Mouse (Mus musculus): ENCODE measurements around the gene Atp13a2. TPM values are rescaled to one million over a fixed set of nuclear protein-coding genes. Genes with fewer than 3 reads are reported as not detected.
A peak's percentile ranks its signal among the peaks of the same experiment; 100 is the strongest.

Atp13a2 gene
- polyA plus RNA-seq, 1 experiment, result 275 TPM

DNA sequence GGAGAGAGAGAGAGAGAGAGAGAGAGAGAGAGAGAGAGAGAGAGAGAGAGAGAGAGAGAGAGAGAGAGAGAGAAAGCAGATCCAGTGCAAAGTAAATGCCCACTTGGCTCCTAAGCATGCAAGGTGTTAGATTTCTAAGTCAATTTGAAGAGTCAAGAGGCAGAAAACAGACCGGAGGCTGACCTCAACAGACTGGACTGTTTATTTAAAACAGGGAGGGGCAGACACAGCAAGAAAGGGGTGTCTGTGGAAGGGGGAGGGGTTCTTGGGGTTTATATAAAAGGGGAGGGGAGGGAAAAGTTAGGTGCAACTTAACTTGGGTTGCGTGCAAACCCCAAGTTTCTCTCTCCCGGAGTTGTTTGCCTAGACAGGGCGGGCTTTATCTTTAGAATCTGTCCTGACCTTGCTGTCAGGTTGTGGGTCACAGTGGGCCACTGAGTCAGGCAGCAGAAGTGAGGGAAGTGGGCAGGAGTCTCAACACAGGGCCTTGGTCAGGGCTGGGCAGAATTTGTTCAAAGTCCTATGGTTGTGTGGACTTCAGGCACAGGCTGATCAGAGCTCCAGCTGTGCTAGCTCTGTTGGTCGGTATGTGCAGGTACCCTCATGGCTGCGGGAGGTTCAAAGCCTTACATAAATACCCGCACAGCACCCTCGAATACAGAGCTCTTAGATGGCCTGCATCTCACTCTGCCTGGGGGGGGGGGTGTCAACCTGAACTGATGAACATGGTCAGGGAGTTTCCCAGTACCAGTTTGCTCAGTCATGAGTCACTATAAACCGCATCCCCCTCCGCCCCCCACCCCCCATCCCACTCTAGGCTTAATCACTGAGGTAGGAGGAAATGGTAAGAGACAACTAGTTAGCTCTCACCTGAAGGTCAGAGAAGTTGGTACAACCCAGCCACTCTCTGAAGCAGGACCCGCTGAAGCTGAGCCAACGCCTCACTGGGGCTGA lies 38.9 kb upstream of the Atp13a2 start:
- Histone ChIP-seq H3K4me1 (ENCODE audit: control insufficient read depth, insufficient read depth, insufficient read length) (peaks cover 62% of the 10 kb centered on the region; the same call in 1 of the 2 replicates), H3K36me3 (ENCODE audit: control insufficient read depth, insufficient read depth, low read length) (no peaks in the 10 kb centered on the region), H3K4me3 (ENCODE audit: extremely low read depth, insufficient read depth, insufficient read length) (no peak overlapping the region), H3K27me3 (ENCODE audit: control insufficient read depth, insufficient read depth, low read length) (no peaks in the 10 kb centered on the region), H3K27ac (ENCODE audit: insufficient read depth, low read length) (peak overlapping the region; percentile 78)
- 51% methylated on average over 12 of the region's 12 CpGs for WGBS
- no peak for TF ChIP-seq CTCF (IDR thresholded peaks at IDR 0.05; ENCODE audit: extremely low read depth, insufficient read depth, insufficient read length, insufficient replicate concordance)
- no peak for TF ChIP-seq POLR2A (IDR thresholded peaks at IDR 0.05; ENCODE audit: low read depth, low read length)
- DNase-seq (ENCODE audit: low read depth in 1 of 2, low spot score in 2 of 2), result peak in 1 of 2 experiments; percentile 53

DNA sequence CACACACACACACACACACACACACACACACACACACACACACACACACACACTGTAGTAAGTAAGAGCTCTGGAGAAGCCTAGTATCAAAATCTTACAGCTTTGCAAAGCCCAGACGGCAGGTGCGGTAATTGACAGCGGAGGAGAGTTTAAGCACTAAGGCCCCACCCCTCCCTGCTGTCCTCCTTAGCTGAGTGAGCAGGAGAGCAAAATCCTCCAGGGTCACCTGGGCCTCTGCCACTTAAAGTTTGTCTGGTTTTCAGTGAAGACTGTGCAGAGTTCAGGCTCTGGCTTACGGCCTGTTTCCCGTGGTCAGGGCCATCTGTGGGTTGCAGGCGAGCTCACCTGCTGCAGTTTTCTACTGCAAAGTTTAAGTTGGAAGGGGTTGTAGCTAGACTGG lies 38.2 kb upstream of the Atp13a2 start:
- no peak overlapping the region; the same call in 1 of the 2 replicates for H3K4me3 ChIP-seq (ENCODE audit: extremely low read depth, insufficient read depth, insufficient read length)
- no peaks in the 10 kb centered on the region for H3K27me3 ChIP-seq (ENCODE audit: control insufficient read depth, insufficient read depth, low read length)
- TF ChIP-seq POLR2A (IDR thresholded peaks at IDR 0.05; ENCODE audit: low read depth, low read length) (no peak), CTCF (IDR thresholded peaks at IDR 0.05; ENCODE audit: extremely low read depth, insufficient read depth, insufficient read length, insufficient replicate concordance) (no peak)
- peaks cover 69% of the 10 kb centered on the region; the same call in 1 of the 2 replicates for H3K4me1 ChIP-seq (ENCODE audit: control insufficient read depth, insufficient read depth, insufficient read length)
- H3K36me3 ChIP-seq (ENCODE audit: control insufficient read depth, insufficient read depth, low read length), result no peaks in the 10 kb centered on the region
- peak in 1 of 2 experiments; percentile 43 for DNase-seq (ENCODE audit: low read depth in 1 of 2, low spot score in 2 of 2)
- WGBS, result 33% methylated on average over 6 of the region's 6 CpGs
- H3K27ac ChIP-seq (ENCODE audit: insufficient read depth, low read length), result peak overlapping the region; percentile 78

DNA sequence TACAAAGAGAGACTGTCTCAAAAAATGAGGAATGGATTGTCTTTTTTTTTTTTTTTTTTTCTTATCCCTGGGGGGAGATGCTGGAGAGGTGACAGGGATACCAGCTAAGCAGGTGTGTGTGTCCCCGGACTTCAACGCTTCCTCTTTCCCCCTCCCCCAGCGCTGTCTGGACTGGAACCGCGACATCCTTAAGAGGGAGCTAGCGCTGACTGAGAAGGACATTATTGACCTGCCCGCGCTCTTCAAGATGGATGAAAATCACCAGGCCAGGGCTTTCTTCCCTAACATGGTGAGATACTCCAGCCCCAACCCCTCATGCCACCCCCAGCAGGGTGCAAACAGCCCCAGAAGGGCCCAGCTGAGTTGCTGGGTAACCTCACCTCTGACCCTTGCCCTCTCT lies 37.6 kb upstream of the Atp13a2 start:
- Histone ChIP-seq H3K4me3 (ENCODE audit: extremely low read depth, insufficient read depth, insufficient read length) (no peak overlapping the region), H3K36me3 (ENCODE audit: control insufficient read depth, insufficient read depth, low read length) (no peaks in the 10 kb centered on the region), H3K27me3 (ENCODE audit: control insufficient read depth, insufficient read depth, low read length) (no peaks in the 10 kb centered on the region), H3K27ac (ENCODE audit: insufficient read depth, low read length) (peak overlapping the region; percentile 55), H3K4me1 (ENCODE audit: control insufficient read depth, insufficient read depth, insufficient read length) (peaks cover 71% of the 10 kb centered on the region; the same call in 1 of the 2 replicates)
- TF ChIP-seq CTCF (IDR thresholded peaks at IDR 0.05; ENCODE audit: extremely low read depth, insufficient read depth, insufficient read length, insufficient replicate concordance), result no peak
- TF ChIP-seq POLR2A (IDR thresholded peaks at IDR 0.05; ENCODE audit: low read depth, low read length), result no peak
- peak in 1 of 2 experiments; percentile 65 for DNase-seq (ENCODE audit: low read depth in 1 of 2, low spot score in 2 of 2)
- 50% methylated on average over 8 of the region's 8 CpGs for WGBS

DNA sequence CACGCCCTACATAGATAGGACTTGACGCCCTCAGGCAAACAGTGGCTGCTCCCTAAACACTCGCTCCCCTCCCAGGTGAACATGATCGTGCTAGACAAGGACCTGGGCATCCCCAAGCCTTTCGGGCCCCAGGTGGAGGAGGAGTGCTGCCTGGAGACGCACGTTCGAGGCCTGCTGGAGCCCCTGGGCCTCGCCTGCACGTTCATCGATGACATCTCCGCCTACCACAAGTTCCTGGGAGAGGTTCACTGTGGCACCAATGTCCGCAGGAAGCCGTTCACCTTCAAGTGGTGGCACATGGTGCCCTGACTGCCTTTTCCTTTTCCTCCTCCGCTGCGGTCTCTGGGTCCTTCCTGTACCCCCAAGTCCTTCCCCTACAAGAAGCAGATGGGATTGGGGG lies 37.1 kb upstream of the Atp13a2 start:
- H3K27ac ChIP-seq (ENCODE audit: insufficient read depth, low read length), result peak overlapping the region; percentile 55
- 64% methylated on average over 16 of the region's 16 CpGs for WGBS
- H3K27me3 ChIP-seq (ENCODE audit: control insufficient read depth, insufficient read depth, low read length), result no peaks in the 10 kb centered on the region
- H3K36me3 ChIP-seq (ENCODE audit: control insufficient read depth, insufficient read depth, low read length), result no peaks in the 10 kb centered on the region
- DNase-seq (ENCODE audit: low read depth in 1 of 2, low spot score in 2 of 2), result no peak
- H3K4me3 ChIP-seq (ENCODE audit: extremely low read depth, insufficient read depth, insufficient read length), result no peak overlapping the region
- H3K4me1 ChIP-seq (ENCODE audit: control insufficient read depth, insufficient read depth, insufficient read length), result peaks cover 67% of the 10 kb centered on the region; the same call in 1 of the 2 replicates
- TF ChIP-seq CTCF (IDR thresholded peaks at IDR 0.05; ENCODE audit: extremely low read depth, insufficient read depth, insufficient read length, insufficient replicate concordance), result no peak
- no peak for TF ChIP-seq POLR2A (IDR thresholded peaks at IDR 0.05; ENCODE audit: low read depth, low read length)

DNA sequence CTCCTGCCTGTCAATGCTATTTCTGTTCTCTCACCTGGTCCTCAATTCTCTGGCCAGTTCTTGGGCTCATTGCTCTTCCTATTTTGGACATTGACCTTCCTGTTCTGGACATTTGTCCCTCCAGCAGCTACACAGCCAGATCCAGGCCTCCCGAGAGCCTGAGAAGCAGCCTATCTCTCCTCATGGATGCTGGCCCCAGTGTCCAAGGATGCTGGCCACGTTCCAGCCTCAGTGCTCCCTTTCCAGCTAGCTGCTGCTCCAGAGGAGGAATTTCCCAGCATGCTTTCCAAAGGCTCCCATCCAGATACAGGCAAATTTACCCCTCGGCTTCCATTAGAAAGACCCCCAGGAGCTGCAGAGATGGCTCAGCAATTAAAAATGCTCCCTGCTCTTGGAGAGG lies 36.1 kb upstream of the Atp13a2 start:
- H3K27me3 ChIP-seq (ENCODE audit: control insufficient read depth, insufficient read depth, low read length), result no peaks in the 10 kb centered on the region
- WGBS, result 95% methylated on average over 3 of the region's 3 CpGs
- DNase-seq (ENCODE audit: low read depth in 1 of 2, low spot score in 2 of 2), result no peak
- peak overlapping the region; percentile 11; the same call in 1 of the 2 replicates for H3K27ac ChIP-seq (ENCODE audit: insufficient read depth, low read length)
- TF ChIP-seq POLR2A (IDR thresholded peaks at IDR 0.05; ENCODE audit: low read depth, low read length) (no peak), CTCF (IDR thresholded peaks at IDR 0.05; ENCODE audit: extremely low read depth, insufficient read depth, insufficient read length, insufficient replicate concordance) (no peak)
- peaks cover 59% of the 10 kb centered on the region; the same call in 1 of the 2 replicates for H3K4me1 ChIP-seq (ENCODE audit: control insufficient read depth, insufficient read depth, insufficient read length)
- H3K4me3 ChIP-seq (ENCODE audit: extremely low read depth, insufficient read depth, insufficient read length), result no peak overlapping the region
- H3K36me3 ChIP-seq (ENCODE audit: control insufficient read depth, insufficient read depth, low read length), result no peaks in the 10 kb centered on the region

DNA sequence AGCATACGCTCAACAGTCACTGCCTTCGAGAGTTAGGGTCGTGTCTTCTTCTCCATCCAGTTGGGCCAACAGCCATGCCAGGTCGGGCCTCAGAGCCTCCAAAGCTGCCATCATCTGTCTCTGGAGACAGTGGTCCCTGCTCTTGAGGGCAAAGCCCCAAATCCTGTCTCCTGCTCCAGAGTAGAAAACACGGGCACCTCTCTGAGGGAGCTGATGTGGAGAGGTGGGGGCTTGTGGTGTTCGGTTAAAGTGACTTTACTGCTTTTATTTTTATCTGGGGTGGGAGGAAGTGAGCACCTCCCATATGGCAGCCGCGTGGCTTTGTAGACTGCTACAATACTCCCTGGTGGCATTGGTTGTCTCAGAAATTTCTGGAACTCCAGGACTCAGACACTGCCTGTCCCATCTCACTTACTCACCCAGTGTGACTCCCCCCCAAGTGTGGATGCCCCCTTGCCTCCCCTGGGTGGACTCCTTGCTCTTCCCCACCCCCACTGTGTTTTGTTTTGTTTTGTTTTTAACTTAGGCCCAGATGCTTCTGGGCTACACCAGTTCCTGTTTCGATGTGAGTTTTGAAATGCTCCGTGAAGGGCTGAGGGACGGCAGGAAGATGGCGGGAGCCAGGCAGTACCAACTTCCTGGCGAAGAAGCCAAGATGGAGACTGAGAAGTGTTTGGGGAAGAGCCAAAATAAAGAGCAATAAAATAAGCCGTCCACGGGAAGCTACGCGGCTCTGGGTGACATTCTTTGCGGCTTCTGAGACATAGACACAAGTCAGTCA lies 34.6 kb upstream of the Atp13a2 start:
- Histone ChIP-seq H3K27me3 (ENCODE audit: control insufficient read depth, insufficient read depth, low read length) (no peaks in the 10 kb centered on the region), H3K36me3 (ENCODE audit: control insufficient read depth, insufficient read depth, low read length) (no peaks in the 10 kb centered on the region), H3K4me1 (ENCODE audit: control insufficient read depth, insufficient read depth, insufficient read length) (peaks cover 50% of the 10 kb centered on the region; the same call in 1 of the 2 replicates), H3K4me3 (ENCODE audit: extremely low read depth, insufficient read depth, insufficient read length) (no peak overlapping the region), H3K27ac (ENCODE audit: insufficient read depth, low read length) (peak overlapping the region; percentile 88)
- no peak for TF ChIP-seq POLR2A (IDR thresholded peaks at IDR 0.05; ENCODE audit: low read depth, low read length)
- TF ChIP-seq CTCF (IDR thresholded peaks at IDR 0.05; ENCODE audit: extremely low read depth, insufficient read depth, insufficient read length, insufficient replicate concordance), result no peak
- 32% methylated on average over 18 of the region's 18 CpGs for WGBS
- DNase-seq (ENCODE audit: low read depth in 1 of 2, low spot score in 2 of 2), result peak; percentile 48 to 61
